Mouse (Mus musculus): ENCODE data around the gene Nek1. TPM values are rescaled to one million over a fixed set of nuclear protein-coding genes. Genes with fewer than 3 reads are reported as not detected.

Nek1 gene
- 1 to 10 TPM; 8.0 to 9.4 TPM for total RNA-seq (2021)

DNA sequence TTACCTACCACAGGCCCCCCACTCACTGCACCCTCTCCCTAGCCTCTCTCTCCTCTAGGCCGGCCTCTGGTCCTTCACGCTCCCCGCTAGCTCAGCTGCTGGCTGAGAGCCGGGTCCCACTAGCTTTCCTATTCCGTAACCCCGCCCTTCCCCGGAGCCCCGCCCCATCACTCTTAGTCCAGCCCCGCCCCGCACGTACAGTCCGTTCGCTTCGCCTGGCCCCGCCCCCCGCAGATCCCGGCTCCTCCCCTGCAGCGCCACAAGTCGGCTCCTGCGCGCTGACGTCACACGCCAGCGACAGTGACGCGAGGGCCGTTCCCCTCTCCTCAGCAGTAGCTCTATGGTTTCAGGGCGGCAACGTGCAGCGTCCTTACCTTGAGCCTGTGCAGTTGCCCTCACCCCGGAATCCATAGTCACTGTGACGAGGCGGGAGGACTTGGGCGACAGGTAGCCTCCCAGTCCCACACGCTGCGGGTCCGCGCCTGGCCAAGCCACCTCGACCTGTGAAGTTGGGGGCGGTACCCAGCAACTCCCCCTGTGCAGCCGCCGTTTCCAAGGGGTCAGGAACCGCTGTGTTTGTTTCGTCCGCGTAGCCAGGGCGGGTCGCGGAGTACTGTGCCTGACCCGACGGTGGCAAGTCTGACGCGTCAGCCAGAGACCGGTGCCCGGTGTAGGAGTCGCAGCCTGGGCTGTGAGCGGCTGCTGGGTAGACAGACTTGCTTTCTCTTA, at the start of gene Nek1:
Nek1 (plus strand) TSS at position 286 of the 729 bp plus-strand sequence.
- DNase-seq: peak; percentile 96 to 97
- intact Hi-C loops (cut with DNase I): loop anchor here (1.0 to 5.0 kb wide), 2 partner anchors 10 to 494 kb away; partner anchors contain the start of genes Cbr4 and Clcn3

DNA sequence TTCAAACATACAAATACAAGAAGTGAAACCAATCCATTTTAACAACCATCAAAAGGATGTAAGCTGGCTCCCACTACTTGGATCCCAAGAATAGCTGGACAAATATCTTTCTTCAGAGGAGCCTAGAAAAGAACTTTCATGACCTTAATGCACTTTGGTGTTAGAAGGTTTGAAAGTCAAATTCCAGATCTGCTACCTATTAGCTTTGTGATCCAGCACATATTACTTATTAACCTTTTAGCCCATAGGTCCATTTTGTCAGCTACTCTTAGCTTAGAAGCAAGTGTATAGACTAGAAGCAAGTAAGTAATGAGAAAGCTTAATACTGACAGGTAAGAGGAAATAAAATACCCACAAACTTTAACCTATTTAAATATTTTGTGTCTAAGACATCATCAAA, 45.5 kb upstream of the Nek1 start:
- intact Hi-C loops (cut with DNase I): loop anchor here (5.0 kb wide), 1 partner anchor 40 kb away; no protein-coding TSS in a partner anchor
- DNase-seq: no peak

DNA sequence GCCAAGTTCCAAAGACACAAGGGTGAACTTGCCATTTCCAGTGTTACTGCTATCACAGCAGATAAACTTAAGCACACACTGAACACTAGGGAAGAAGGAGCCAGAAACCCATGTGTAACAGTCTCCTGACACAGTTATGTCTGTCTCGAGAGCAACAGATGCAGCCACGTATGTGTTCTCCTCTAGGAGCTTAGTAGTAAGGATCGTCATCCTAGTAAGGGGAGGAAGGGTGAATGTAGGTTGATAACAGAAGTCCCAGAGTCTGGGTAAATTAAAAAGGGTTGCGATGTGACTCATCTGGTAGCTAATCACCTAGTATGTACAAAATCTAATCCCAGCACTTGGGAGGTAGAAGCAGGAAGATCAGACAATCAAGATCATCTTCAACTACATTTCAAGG, 43.1 kb upstream of the Nek1 start:
- intact Hi-C loops (cut with DNase I): loop anchor here (5.0 kb wide), 1 partner anchor 43 kb away; no protein-coding TSS in a partner anchor
- no peak for DNase-seq

DNA sequence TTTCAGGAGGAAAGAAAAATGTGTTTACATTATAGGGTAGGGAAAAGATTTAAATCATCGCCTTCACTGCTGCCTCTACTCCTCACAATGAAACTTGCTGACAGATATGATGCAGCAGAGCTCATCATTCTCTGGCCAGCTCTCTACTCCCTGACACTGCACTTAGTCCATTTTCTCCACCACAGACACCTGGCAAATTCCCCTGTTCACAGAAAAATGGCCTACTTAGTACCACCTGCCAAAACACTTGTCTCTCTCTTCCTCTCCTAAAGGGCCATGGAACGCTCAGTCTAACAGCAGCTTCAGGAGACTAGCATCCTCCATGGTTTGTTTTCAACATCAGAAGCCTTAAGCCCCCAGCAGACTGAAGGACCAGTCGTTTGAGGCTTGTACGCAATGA, 41.7 kb upstream of the Nek1 start:
- intact Hi-C loops (cut with DNase I): no loop called here
- DNase-seq: no peak

DNA sequence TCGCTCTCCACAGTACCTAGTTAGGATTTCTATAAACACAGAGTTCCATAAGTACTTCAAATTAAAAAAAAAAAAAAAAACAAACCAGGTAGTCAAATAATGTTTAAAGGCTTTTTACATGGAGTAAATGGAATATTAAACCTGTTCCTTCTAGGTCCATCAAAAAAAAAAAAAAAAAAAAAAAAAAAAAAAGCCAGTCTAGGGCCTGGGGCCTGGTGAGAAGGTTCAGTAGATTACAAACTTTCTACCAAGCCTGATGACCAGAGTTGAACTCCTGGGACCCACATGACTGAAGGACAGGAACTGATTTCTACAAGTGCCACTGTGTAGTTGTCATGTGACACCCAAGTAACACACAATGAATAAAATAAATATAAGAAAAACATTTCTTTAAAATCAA, 41.2 kb upstream of the Nek1 start:
- DNase-seq: no peak
- intact Hi-C loops (cut with DNase I): no loop called here

DNA sequence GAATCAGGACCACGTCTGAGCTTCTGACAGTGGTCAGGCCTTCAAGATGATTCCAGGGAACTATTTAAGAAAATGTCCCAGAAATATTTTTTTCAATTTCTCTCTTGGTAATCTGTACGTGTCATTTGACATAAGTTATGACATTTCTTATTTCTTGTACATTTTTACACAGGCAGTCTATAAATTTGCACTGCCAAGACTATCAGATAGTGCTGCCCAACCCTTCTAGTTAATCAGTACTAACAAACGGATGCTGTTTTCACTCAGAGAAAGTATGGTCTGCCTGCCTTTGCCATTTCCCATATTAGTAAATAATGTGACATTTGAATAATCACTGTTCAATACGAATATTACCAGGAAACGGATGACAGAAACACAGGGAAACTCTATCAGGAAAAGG, 40.2 kb upstream of the Nek1 start:
- intact Hi-C loops (cut with DNase I): no loop called here
- no peak for DNase-seq

DNA sequence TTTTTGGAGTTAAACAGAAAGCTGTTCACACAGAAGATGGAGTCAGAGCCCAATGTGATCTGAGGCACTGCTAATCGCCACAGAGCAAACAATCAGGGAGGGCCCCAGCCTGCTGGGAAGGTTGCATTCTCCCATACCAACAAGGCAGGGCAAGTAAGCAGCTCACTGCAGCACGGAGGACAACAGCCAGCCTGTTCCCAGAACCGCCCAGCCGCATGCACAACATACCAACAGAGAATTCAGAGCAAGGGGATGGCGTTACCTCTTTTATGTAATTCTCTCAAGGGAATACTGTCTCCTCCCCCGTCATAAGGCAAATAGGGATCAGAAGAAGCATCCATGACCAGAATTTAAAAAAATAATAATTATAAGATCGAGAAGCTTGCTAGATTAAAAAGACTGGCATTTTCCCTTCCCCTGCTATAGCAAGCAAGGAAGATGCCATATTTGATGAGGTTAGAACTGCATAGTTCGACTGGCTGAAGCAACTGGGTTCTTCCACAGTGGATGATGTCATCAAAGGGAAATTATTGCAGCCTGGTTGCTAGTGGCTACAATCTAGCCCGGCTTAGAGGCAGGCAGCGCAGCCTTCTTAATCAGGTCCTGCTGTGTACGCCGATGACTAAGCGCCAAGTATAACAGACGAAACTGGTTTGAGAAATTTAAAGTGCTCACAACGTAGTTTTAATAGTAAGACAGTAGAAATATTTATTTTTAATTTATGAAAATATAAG, 38.5 kb upstream of the Nek1 start:
- peak; percentile 59 to 71 for DNase-seq
- intact Hi-C loops (cut with DNase I): loop anchor here (2.0 kb wide), 1 partner anchor 28 kb away; the partner anchor contains the start of gene Clcn3

DNA sequence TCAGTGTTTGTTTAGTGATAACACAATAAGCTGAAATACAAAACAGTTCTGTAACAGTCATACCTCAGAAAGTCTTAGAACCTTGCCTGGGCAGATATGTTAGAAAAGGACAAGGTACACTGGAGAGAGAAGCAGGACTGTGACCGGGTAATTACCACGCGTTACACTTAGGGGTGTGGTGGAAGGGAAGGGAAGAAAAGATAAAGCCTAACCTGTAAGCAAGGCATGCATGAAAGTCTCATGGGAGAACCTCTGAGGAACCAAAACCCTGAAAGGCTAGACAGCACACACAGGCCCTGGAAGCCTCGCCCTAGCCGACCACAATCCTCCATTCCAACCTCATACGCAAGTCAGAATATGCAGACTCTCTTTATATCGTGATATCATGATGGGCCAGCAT, 36.1 kb upstream of the Nek1 start:
- DNase-seq: no peak
- intact Hi-C loops (cut with DNase I): no loop called here

DNA sequence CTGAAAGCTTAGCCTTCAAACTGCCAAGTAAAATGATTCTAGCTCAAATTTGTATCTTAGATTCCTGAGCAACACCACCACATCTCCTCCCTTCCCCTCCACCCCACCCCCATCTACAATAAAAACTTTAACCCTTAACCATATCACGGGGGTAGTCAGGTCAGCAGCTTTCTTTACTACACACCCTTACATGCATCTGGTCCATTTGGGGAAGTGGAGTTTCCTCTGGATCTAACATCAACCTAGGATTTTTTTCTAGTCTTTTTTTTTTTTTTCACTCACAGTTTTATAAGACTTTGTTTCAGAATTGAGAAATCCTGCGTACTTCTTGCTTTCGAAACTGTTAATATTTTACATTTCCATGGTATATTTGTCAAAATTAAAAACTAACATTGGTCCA, 30.2 kb upstream of the Nek1 start:
- no peak for DNase-seq
- intact Hi-C loops (cut with DNase I): no loop called here

DNA sequence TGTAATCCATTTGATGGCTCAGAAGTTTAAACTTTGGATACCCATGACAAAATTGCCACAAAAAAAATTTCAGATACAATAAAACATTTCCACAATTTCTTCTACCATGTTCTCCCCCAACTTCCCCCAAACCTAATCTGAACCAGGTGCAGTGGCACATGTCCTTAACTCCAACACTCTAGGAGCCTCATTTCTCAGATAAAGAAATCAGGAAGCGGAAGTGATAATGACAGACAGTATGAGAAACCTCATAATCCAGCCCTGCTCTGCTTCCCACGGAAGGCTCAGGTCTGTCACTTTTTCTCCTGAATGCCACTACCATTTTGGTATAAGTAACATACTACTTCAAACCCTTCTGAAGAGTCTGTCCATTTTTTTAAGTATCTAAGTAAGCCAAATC, 29.1 kb upstream of the Nek1 start:
- intact Hi-C loops (cut with DNase I): no loop called here
- no peak for DNase-seq

DNA sequence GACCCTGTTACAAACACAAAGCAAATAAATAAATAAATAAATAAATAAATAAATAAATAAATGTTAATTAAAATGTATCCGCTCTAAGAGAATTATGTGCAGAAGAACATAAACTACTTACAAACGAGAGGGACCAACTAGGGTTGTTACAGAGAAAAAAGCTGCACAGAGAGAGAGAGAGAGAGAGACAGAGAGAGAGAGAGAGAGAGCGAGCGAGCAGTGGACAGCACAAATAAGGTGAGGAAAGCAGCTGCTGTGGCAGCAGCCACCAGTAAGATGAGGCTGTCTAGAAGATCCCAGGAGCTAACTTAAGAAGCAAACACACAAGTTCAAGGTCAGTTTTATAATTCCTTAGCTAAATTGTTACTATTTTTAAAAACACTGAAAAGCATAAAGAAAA, 28.5 kb upstream of the Nek1 start:
- intact Hi-C loops (cut with DNase I): no loop called here

DNA sequence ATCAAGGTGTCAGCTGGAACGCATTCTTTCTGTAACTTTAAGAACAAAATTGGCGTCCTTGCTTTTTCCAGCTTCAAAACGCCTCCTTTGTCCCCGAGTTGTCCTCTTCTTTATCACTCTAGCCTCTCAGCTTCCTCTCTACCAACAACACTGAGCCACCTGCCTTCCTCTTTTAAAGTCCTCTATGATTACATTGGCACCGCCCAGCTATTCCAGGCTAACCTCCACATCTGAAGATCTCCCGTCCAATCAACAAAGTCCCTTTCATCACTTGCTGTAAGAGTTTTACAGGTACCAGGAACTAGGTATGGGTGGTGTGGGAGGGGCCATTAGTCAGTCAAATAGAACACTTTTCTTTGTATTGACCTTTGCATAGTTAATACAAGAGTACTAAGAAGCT, 27.7 kb upstream of the Nek1 start:
- intact Hi-C loops (cut with DNase I): no loop called here
- no peak for DNase-seq

More for the DNA sequence above, 28.5 kb upstream of the Nek1 start:
- DNase-seq: no peak

DNA sequence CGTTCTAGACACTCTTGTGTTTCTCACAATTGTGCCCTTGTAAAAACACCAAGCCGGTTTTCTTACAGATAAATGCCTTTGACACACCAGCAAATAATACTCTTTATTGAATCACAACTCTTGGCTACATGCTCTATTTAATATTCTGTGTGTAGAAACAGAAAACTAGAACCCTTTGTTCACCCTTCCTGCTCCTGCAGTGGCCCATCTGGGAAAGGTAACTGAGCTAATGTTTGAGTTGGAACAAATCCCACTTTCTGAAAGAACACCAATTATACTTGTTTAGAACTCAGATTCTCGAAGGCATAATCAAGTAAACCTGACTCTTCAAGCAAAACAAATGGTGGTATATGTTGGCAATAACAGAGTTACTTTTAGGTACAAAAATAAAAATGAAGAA, 27.3 kb upstream of the Nek1 start:
- no peak for DNase-seq
- intact Hi-C loops (cut with DNase I): no loop called here

DNA sequence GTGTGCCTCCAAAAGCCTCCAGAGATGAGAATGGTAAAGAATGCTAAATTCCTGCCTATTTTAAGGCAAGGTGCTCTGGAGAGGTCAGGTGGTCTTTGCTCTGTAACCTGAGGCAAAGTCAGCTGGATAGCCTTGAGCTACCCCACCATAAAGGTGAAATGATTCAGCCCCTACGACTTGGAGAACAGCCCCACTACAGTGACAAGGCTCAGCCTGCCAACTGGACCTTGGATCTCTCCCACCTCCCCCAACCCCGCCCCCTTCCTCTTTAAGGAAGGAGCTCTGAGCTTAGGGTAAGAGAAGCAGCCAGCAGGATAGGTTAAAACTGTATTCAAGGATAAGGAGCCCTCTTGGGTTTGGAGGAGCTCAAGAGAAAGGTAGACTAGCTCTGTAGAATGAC, 23.9 kb upstream of the Nek1 start:
- intact Hi-C loops (cut with DNase I): no loop called here

DNA sequence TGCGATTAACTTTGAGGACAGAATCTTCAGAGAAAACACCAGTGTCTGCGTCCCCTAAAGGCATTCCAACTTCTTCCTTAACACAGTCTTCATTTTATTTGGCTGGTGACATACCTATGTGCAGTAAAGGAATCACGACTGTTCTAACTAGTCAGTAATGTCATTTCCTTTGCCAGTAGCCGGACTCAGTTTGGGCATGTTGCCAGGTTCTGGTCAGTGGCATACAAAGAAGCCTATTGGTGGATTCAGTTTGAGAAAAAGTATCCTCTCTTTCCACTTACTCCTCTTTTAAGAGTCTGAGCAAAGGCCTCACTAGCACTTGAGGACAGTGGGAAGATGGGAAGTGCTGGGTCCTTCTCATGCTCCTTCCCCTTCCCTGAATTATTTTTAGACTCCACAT, 21.2 kb upstream of the Nek1 start:
- peak in 1 of 2 experiments; percentile 38 for DNase-seq
- intact Hi-C loops (cut with DNase I): no loop called here

More for the DNA sequence above, 23.9 kb upstream of the Nek1 start:
- DNase-seq: no peak

DNA sequence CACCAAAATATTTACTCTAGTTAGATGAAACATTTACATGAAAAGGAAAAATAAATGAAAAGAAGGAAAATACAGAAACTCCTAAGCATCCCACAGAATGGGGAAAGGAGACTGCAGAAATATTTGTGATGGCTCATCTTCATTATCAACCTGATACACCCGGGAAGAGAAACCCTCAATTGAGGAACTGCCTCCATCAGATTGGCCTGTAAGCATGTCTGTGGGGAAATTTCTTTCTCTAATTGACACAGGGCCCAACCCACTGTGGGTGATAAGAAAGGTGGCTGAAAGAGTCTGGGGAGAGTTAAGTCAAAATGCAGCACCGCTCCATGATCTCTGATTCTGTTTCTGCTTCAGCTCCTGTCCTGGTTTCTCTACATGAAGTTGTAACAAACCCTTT, 19.5 kb upstream of the Nek1 start:
- no peak for DNase-seq
- intact Hi-C loops (cut with DNase I): no loop called here

DNA sequence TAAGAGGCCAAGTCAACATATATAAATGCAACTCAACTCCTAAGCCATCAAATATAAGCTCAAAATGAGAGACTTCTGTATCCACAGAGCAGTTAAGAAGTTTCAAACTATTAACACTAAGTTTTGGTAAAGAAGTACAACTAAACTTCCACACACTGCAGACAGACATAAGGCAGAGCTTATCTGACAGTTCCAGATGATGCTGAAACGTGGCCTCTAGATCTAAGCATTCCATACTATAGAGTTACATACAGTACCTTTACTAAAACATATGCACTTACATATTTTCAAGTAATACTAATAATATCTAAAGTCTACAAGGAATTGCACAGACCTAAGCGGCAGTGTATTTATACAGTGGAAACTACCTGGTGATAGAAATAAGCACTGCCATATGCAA, 18.2 kb upstream of the Nek1 start:
- intact Hi-C loops (cut with DNase I): no loop called here
- no peak for DNase-seq

DNA sequence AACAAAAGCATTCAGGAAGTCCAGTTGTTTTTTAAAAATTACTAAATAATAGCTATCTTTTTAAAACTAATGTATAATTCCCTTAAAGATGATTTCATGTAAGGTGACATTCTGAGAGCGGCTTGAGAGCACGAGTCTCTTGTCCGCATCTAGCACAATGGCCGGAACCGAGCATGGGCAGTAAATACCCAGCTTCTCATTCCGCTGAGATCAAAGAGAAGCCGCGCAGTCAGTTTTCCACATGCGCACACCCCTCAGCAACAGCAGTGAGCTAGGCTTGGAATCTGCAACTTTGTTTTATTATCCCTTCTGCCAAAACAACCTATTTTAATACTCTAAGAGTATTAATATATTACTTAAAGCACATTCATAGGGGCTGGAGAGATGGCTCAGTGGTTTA, 16.2 kb upstream of the Nek1 start:
- DNase-seq: no peak
- intact Hi-C loops (cut with DNase I): no loop called here

DNA sequence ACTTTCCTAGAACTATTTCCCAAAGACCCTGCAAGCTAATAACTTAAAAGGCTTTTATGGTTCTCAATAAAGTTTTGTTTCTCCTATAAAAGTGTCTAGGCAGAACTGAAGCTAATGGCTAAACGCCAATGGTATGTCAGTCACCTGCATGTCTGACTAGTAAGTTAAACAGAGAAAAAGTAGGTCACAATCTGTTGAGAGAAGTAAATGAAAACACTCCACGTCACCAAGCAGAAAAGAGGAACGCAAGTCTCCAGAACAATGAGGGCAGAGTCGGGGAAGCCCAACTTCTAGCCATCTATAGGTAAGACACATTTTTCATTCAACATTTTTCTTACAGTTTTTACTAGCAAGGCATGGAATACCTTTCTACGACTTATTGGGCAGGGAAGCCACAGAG, 14.5 kb upstream of the Nek1 start:
- intact Hi-C loops (cut with DNase I): no loop called here
- no peak for DNase-seq

DNA sequence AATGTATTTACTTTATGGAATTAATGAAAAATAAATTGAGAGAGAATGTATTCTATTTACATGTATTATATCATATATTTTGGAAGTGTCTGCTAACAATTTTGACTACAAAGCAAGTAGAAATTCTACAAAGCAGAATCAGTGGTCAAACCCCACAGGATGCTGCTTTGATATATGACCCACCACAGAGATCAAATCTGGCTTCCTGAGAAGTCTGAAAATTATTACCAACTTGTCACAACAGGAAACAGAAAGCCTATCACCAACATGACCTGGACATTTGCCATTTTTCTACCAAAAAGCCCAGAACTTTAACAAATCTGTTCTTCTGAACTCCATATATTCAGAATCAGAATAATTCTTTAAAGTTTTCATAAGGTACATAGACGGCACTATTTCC, 11.6 kb upstream of the Nek1 start:
- intact Hi-C loops (cut with DNase I): loop anchor here (5.0 to 10.0 kb wide), 3 partner anchors 89 to 347 kb away; partner anchors contain the start of genes Hpf1, Mfap3l and Sh3rf1
- DNase-seq: no peak

DNA sequence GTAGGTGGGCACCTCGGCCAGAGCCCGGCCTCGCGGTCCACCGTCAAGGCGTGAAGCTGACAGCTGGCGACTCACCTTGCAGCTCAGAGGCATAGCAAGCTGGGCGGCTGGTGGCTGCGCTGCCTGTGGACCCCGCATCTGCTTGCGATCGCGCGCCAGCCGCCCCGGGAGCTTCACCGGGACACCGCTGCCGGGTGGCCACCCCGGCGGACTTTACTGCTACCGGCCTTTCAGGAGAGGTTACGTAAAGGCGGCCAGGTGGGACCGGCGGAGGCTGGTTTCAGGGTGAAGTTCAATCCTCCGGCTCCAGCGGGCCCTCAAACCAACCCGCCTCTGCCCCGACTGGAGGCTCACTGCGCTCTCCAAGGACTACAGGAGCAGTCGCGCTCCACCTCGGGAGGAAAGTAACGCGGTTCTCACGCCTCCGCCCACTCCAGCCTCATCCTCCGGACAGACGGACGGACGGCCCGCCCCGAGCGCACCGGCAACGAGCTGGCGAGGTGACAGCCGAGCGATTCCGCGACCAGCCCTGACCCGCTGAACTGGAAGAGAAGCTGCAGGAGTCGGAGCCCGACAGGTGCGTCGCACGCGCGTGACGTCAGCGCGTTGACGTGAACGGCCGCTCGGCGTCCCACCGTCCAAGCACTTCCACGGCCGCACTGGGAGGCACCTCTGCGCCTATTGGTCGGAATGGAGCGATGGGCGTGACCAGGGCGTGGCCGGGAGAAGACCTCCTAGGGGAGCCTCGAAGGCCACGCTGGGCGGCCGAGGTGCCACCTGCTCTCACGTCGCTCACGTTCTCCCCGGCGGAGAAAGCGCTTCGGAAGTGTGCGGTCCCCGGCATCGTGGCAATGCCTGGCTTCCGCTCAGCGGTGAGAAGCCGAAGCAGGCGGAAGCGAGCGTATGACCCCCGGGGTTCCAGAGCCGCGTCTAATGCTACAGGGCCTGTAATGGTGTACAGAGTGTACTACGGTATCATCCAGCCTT, 10.0 kb upstream of the Nek1 start, which contains the start of gene Clcn3:
Clcn3 (minus strand) TSS at position 600 of the 987 bp plus-strand sequence.
- intact Hi-C loops (cut with DNase I): loop anchor here (1.0 to 10.0 kb wide), 5 partner anchors 10 to 348 kb away; partner anchors contain the start of genes Hpf1, Mfap3l, Nek1 and Sh3rf1
- DNase-seq: peak; percentile 94 to 97

Data from heart, postnatal 36 days (tissue).